Mouse (Mus musculus): ENCODE measurements around the gene Cep78.
A peak's percentile ranks its signal among the peaks of the same experiment; 100 is the strongest.

DNA sequence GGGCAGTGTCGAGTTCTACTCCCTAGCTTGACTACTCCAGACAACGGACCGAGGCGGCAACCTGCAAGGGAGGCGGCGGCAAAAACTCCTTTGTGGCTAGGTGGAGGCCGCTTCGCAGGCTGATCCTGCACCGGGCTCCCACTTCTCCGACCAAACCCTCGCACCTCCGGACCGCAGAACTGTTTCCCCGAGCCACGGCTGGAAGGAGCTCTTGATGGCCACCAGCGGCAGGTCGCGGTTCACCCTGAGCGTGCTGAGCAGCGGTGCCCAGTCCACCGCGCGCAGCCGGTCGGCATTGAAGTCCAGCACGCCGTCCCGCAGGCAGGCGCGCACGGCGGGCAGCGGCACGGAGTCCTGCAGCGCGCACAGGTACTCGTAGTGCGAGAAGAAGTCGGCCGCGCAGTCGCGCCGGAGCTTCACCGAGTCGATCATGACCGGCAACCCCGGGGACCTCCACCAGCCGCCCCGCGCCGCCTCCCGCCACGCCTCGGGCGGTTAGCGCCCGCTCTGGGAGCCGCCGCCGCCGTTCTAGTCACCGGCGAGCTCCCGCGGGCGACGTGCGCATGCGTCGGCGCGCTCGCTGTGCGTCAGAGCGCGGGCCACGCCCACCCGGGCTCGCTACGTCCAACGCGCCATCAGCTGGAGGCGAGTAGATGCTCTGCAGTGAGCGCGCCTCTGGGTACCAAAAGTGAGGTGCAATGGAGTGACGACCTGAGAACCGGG, at the start of gene Cep78:
- TF ChIP-seq POLR2A (IDR thresholded peaks at IDR 0.05; ENCODE audit: insufficient read length, low read depth) (peak; percentile 90), E2F4 (IDR thresholded peaks at IDR 0.05; ENCODE audit: insufficient read depth) (no peak), MYOG (IDR thresholded peaks at IDR 0.05; ENCODE audit: control insufficient read depth in 1 of 3, insufficient read depth in 1 of 3, insufficient read length in 2 of 3, low read depth in 2 of 3) (peak in 2 of 3 experiments; percentile 29 to 36), MYOD1 (IDR thresholded peaks at IDR 0.05; ENCODE audit: control insufficient read depth in 1 of 3, insufficient read length in 2 of 3, low read depth in 2 of 3) (peak in 1 of 3 experiments; percentile 12), MAX (IDR thresholded peaks at IDR 0.05; ENCODE audit: low read depth) (no peak), POLR2AphosphoS2 (IDR thresholded peaks at IDR 0.05; ENCODE audit: insufficient read length, low read depth) (peak; percentile 84), REST (IDR thresholded peaks at IDR 0.05; ENCODE audit: insufficient read depth, insufficient read length) (no peak)

Data from myocyte (in vitro differentiated cells).